Mouse (Mus musculus): ENCODE measurements at regions not wholly inside any gene's neighbourhood (a gene's known extent, or its start where the extent isn't known, plus 50 kb on each side); places are given as distances from the start of the nearest gene placed in this dataset.
A peak's percentile ranks its signal among the peaks of the same experiment; 100 is the strongest.

GRCm38 (mm10) chr11:30372924-30373323 is 98.7 kb downstream of the 4930505A04Rik start:
- DNase-seq (ENCODE audit: low spot score in 2 of 2) = no peak

DNA sequence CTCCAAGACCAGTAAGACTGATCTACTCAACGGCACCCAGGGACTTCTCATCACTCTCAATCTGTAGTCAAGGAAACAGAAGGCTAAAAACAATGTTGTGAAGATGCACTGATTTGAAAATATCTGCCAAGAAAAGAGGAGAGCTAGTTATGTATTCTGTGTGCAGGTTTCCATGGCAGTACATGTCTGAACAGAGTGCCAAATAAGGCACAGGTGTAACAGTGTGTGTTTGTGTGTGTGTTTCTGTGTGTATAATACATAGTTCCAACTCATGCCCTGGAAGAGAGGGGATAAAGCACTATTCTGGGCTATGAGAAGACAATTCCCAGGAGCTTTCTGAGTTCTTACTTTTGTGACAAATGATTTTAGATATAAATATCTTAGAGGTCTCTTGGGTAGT is 99.7 kb downstream of the 4930505A04Rik start:
- no peak for DNase-seq (ENCODE audit: low spot score in 2 of 2)

- no peak for DNase-seq (ENCODE audit: low spot score in 2 of 2)
Observed at GRCm38 (mm10) chr11:30369601-30370240, 101.7 kb upstream of the Sptbn1 start.

- no peak for DNase-seq (ENCODE audit: low spot score in 2 of 2)
Observed at GRCm38 (mm10) chr11:30367373-30368225, 99.6 kb upstream of the Sptbn1 start.

GRCm38 (mm10) chr11:30366491-30366890 is 98.5 kb upstream of the Sptbn1 start:
- no peak for DNase-seq (ENCODE audit: low spot score in 2 of 2)

DNA sequence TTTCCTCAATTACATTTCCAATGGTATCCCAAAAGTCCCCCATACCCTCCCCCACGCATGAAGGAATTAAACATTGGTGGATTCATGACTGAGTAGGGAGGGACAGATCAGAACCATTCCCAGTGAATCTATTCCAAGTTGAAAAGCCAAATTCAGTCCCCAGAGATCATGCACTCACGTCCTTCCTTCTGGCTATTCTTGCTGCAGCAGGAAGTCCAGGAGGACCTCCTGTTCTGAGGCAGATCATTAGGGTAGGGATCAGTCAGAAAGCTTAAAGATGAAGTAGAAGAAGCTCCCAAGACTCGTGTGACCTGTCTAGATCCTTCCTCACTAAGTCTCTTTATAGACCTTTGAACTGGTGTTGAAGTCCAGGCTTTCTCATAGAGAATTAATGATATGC is 97.0 kb upstream of the Sptbn1 start:
- no peak for DNase-seq (ENCODE audit: low spot score in 2 of 2)

- no peak for DNase-seq (ENCODE audit: low spot score in 2 of 2)
Observed at GRCm38 (mm10) chr11:30364591-30364990, 96.6 kb upstream of the Sptbn1 start.

DNA sequence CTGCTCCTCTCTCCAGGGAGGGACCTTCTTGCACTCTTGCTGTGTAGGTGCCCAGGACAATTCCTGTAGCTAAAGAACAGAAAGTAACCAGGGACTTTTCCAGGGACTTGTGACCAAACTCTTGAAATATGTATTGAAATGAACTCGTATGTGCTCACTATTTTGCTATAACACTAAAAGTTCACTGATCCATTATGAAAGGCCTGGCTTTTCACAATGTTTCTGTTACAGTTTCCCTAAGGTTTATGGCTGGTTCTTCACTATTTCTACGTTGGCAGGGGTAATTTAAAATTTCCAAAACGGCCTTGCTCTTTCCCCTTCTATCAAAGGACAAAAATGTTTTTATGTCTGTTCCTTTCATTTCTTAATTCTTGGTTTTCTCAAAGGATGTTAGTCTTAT is 90.2 kb upstream of the Sptbn1 start:
- no peak for DNase-seq (ENCODE audit: low spot score in 2 of 2)

GRCm38 (mm10) chr11:30355356-30355755 is 87.4 kb upstream of the Sptbn1 start:
- DNase-seq (ENCODE audit: low spot score in 2 of 2) = no peak

- peak in 1 of 2 experiments; percentile 27 for DNase-seq (ENCODE audit: low spot score in 2 of 2)
Observed at GRCm38 (mm10) chr11:30326371-30326770, 58.4 kb upstream of the Sptbn1 start.
